Mouse (Mus musculus) right cerebral cortex, postnatal 25 days (tissue): ENCODE data around the gene Pspn.

Source experiments
- DNase-seq: peaks from one replicate; pipeline ENCODE4 v3.0.0; 2022

Pspn gene

GRCm38 (mm10) chr17:56999968-57000609, at the start of gene Pspn:
TSS of gene Pspn (minus strand) at chr17:57000018.
- DNase-seq = no peak

- DNase-seq = no peak
These were observed 49.0 kb upstream of the Pspn start for GRCm38 (mm10) chr17:57048816-57049215.

- no peak for DNase-seq
These were observed 47.6 kb upstream of the Pspn start for GRCm38 (mm10) chr17:57047406-57047805.

GRCm38 (mm10) chr17:57041554-57041953, 41.7 kb upstream of the Pspn start, which contains the start of gene Slc25a41:
TSS of gene Slc25a41 (minus strand) at chr17:57041654.
- DNase-seq = no peak

- DNase-seq = no peak
These were observed 39.2 kb upstream of the Pspn start for GRCm38 (mm10) chr17:57038978-57039377.

- DNase-seq = no peak
These were observed 33.0 kb upstream of the Pspn start for GRCm38 (mm10) chr17:57032854-57033253.

GRCm38 (mm10) chr17:57031661-57032420, 32.0 kb upstream of the Pspn start:
- peak; percentile 100 for DNase-seq

- DNase-seq = no peak
These were observed 31.3 kb upstream of the Pspn start, which contains the start of gene Khsrp for GRCm38 (mm10) chr17:57030931-57031660. TSS of gene Khsrp (minus strand) at chr17:57031522.

GRCm38 (mm10) chr17:57029691-57030090, 29.9 kb upstream of the Pspn start:
- no peak for DNase-seq

GRCm38 (mm10) chr17:57027471-57027870, 27.7 kb upstream of the Pspn start:
- no peak for DNase-seq

GRCm38 (mm10) chr17:57020960-57021359, 21.1 kb upstream of the Pspn start:
- no peak for DNase-seq

- no peak for DNase-seq
These were observed 19.9 kb upstream of the Pspn start for GRCm38 (mm10) chr17:57019693-57020092.

GRCm38 (mm10) chr17:57012245-57012795, 12.5 kb upstream of the Pspn start:
- no peak for DNase-seq

GRCm38 (mm10) chr17:57011236-57012141, 11.7 kb upstream of the Pspn start, which contains the start of the genes Gtf2f1 and Gm17949:
TSS of gene Gtf2f1 (minus strand) at chr17:57011288.
TSS of gene Gm17949 (plus strand) at chr17:57011469.
- DNase-seq = peak; percentile 94

GRCm38 (mm10) chr17:57010911-57011235, 11.1 kb upstream of the Pspn start:
- no peak for DNase-seq

- no peak for DNase-seq
These were observed 7.5 kb upstream of the Pspn start for GRCm38 (mm10) chr17:57007137-57007905.

GRCm38 (mm10) chr17:57003994-57004393, 4.2 kb upstream of the Pspn start:
- DNase-seq = no peak

GRCm38 (mm10) chr17:57001228-57001627, 1.4 kb upstream of the Pspn start:
- DNase-seq = no peak

- DNase-seq = no peak
These were observed 404 bp downstream of the Pspn start for GRCm38 (mm10) chr17:56999414-56999813.

GRCm38 (mm10) chr17:56997029-56997667, 2.7 kb downstream of the Pspn start, which contains the start of gene Alkbh7:
TSS of gene Alkbh7 (plus strand) at chr17:56997339.
- peak; percentile 94 for DNase-seq

GRCm38 (mm10) chr17:56996506-56996905, 3.3 kb downstream of the Pspn start:
- DNase-seq = no peak
